Mouse (Mus musculus) testis, postnatal 14 days (tissue): ENCODE data around the gene Slc39a11.
A peak's percentile ranks its signal among the peaks of the same experiment; 100 is the strongest.
"Not testable (repeated sequence)": the region's sequence is repeated elsewhere in the genome, so short reads cannot be mapped to it uniquely, and the experiment has no call there.

Source experiments
- DNase-seq: peaks from one replicate; pipeline ENCODE4 v3.0.0; 2021; ENCODE audit warnings: low spot score

Slc39a11 gene

GRCm38 (mm10) chr11:113597632-113598031 is 52.2 kb downstream of the Slc39a11 start:
- no peak for DNase-seq

- DNase-seq: no peak
These were observed 54.7 kb downstream of the Slc39a11 start for GRCm38 (mm10) chr11:113595144-113595543.

DNA sequence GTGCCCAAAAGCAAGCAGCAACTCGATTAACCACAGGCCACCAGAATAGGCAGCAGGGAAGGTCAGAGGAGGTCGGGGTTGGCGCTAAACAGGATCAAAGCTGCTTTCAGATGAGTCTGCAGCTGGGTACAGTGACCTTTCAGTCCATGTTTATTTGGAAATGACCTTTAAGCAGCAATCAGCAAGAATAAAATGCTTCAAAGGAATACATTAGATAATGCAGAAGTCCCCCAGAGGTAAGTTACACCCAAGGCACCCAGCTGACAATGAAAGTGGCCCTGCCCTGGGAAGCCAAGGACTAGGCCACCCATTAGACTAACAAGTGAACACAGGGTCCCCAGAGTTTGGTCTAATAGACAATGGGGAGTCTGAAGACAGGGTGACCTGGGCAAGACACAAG is 60.9 kb downstream of the Slc39a11 start:
- no peak for DNase-seq

DNA sequence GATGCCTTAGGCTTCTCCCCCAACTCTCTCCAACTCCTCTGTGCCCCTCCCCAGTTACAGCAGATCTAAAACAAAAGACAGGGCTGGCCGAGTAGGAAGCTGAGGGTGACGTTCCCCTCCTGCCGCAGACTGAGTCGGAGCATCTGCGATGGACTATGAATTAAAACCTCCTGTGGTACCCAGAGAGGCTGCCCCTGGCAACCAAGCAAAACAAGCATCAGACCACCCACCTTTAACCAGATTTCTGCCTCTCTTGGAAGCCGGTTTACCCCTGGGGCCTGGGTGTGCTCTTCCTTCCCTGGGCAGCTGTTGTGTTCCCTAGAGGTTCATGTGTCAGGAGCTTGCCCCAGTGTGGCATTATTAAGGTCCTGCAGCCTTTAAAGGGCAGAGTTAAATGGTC is 63.5 kb downstream of the Slc39a11 start:
- no peak for DNase-seq

DNA sequence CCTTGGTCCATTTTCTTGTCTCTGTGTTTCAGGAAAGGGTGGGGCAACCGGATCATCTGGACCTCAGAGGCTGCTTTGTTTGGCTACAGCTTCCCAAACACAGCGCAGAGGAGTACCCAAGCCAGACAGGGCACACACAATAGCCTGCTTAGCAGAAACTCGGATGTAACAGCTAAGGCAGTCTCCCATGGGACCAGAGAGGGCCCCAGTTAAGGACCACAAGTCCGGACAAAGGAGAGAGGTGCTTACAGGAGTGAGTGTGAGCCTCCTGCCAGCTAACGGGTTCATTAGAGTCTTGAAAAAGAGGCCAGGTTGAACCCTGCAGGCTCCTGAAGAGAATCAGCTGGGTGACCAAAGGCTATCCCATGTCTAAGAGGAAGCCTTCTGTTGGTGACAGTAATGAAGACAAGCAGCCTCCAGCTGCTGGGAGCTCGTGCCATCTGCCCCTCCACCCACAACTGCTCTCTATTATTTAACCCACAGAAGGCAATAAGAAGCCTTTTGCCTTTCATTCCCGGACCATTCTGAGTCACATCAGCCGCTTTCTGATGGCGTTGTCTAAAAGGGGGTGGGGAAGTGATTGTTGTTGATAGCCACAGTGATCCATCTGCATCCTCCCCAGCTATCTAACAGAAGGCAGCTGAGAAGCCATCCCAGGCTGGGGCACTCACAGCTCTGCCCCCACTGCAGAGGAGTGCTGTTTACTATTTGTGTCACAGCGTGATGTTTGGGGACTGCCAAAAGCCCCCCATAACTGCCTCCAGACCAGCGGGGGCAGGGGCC is 65.8 kb downstream of the Slc39a11 start:
- DNase-seq: no peak

DNA sequence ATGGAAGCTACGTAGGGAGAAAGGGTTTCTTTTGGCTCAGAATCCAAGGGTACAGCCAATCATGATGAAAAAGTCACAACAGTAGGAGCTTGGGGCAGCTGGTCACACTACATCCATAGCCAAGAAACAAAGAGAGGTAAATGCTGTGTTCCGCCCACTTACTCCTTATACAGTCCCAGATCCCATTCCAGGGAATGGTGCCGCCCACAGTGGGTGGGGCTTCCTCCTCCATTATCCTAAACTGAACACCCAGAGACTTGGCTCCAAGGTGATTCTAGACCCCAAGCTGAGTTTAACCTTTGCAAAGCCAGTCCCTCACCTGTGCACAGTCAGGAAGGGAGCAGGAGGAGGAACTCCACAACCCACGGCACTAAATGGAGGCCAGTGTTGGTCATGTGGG is 72.7 kb downstream of the Slc39a11 start:
- DNase-seq: no peak

- no peak for DNase-seq
These were observed 77.2 kb downstream of the Slc39a11 start for GRCm38 (mm10) chr11:113572641-113573040.

DNA sequence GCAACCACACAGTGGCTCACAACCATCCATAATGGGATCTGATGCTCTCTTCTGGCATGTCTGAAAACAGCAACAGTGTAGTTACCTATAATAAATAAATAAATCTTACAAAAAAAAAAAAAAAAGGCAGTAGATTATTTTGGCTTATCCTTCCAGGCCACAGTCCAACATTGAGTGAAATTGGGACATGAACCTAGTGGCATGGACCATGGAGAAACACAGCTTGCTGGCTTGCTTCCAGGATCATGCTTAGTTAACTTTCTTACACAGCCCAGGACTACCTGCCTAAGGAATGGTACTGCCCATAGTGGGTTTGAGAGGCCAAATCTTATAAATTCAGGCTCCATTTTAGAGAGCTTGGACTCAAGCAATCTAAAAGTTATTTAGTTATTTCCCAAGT is 78.3 kb downstream of the Slc39a11 start:
- DNase-seq: no peak

DNA sequence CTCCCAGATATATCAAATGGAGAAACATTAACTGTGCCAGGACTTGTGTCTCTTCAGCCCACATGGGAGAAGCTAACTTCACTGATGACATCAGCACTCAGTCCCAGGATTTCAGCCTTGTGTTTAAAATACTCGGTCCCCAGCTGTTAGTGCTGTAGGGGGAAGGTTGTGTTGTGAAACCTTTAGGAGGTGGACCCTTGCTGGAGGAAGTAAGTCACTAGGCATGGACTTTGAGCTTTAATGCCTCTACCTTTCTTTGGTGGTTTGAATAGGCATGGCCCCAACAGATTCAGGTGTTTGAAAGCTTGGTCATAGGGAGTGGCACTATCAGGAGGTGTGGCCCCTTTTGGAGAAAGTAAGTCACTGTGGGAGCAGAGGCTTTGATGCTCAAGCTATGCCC is 80.9 kb downstream of the Slc39a11 start:
- DNase-seq: no peak

- not testable (repeated sequence) for DNase-seq
These were observed 82.0 kb downstream of the Slc39a11 start for GRCm38 (mm10) chr11:113567926-113568325.

DNA sequence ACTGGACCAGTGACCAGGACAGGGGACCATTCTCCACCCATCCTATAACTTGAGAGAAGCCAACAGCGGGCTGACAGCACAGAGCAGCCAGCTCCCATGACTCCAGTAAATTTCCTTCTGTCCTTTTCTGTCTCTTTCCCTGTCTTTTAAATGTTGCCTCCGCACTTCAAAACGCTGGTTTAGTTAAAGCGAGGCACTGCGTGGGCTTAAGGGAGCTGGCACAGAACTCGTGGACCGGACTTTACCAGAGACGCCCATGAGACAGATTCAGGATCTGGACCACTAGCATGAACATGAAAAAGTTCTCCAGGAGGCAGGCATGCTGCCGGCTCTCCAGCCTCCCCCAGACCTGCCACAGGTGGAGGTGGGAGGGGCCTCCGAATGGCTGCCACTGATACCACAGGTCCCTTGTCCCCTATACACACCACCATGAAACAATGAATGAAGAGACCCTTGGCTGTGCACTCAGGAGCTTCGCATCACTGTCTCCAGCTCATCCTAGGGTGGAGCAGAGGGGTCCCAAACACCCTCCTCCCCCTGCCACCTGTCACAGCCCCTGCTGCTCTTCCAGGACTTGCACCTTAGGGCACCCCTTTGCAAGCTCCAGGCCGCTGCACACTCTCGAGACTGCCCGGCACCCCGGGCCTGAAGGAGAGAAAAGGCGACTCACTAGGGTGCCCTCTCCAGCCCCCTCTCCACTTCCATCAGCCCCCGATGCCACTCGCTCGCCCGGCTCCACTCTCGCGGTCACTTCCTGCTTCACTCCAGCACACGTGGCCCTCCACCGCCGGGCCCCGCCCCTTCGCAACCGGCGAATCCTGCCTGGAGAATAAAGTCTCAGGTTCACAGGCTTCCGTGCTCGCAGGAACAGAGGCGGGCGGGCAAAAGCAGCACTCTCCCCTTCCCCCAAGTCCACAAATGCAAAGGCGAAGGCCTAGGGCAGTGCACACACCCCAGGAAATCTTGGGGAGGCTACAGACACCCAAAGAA is 84.6 kb downstream of the Slc39a11 start:
- DNase-seq: peak; percentile 84

DNA sequence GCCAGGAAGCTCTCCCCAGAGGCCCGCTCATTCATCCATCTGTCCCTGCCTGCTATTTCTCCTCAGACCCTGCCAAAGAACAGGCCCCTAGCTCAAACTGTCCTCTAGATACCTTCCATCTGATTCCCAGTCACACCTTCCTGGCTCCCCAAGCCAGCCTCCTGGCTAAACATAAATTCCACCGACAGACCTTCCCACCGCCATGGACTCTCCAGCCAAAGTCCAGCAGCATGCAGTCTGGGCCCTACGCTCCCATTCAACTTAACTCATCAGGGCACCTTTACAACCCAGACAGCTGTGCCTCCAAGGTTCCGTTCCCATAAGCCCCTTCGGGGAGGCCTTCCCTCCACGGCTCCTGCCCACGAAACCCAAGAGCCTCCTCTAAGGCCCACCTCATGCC is 87.6 kb downstream of the Slc39a11 start:
- DNase-seq: no peak

GRCm38 (mm10) chr11:113560150-113560549 is 89.7 kb downstream of the Slc39a11 start:
- no peak for DNase-seq

DNA sequence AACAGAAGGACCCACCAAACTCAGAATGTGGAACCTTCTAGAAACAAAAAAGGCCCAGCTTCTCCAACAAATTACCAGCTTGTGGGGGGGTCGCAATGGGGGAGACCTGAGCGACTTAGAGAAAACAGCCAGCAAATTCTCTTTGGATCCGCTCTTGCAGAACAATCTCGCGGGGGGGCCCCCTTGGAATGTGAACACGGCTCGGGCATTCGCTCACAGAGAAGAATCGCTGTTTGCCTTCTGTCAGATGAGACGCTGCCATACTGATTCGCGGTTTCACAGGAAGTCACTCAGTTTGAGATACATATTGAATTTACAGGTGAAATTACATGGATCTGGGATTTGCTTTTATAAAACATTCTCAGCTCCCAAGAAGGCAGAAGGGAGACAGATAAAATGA is 91.4 kb downstream of the Slc39a11 start:
- no peak for DNase-seq

DNA sequence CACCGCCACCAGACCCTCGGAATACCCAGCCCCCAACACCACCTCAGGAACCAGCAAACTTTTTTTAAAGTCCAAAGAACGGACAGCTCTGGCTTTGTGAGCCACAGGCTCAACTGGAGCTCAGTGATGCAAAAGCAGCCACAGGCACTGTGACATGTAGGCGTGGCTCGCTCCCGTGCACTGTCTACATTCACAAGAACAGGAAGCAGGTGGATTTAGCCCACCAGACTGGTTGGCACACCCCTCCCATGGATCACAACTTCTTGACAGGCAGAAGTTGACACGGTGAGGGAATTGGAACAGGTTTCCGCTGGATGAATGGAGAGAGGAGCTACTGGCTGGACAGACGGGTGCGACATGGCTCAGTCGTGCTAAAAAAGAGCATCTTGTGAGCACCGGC is 93.7 kb downstream of the Slc39a11 start:
- DNase-seq: no peak

DNA sequence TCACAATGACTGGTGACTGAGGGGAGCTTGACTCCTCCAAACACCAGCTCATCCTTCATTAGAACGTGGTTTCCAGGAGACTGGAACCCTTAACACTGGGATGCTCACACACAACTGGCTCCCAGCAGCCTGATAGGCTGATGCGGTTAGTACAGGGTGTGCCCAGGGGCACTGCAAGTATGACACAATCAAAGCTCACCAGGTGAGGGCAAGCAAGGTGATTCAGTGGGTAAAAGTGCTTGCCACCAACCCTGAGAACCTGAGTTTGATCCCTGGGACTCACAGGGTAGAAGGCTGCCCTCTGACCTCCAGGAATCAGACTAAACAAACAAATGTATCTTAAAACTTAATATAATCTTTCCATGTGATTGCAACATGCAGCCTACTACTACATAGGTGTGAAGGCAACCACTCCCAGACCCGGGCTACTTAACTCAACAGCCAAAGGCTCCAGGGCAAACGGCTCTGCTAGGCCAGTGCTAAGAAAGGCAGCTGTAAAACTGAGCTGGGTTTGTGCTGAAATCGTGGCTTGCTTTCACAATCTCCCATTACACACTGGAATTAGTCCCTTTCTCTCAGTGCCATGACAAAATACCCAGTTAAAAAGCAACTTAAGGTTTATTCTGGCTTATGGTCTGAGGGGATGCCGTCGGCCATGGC is 95.0 kb downstream of the Slc39a11 start:
- DNase-seq: no peak

DNA sequence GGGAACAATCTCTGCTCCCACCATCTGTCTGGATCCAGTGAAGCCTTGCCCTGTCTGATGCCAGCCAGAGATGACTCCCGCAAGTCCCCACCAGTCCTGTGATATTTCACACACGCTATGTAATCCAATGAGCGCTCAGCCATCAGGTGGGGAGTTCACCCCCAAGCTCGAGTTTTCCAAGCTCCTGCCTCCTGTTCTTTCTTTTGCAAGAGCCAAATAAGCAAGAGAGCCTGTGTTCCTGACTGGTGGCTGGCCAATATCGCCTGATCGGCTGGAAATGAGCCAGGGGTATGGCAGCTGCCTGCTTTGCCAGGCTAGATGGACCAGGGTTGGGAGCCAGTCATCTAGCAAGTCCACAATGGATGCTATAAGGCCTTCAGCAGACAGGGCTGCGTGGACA is 95.7 kb downstream of the Slc39a11 start:
- no peak for DNase-seq

GRCm38 (mm10) chr11:113553605-113554004 is 96.3 kb downstream of the Slc39a11 start:
- no peak for DNase-seq

- no peak for DNase-seq
These were observed 97.3 kb downstream of the Slc39a11 start for GRCm38 (mm10) chr11:113552539-113552938.

GRCm38 (mm10) chr11:113546217-113546877 is 103.5 kb downstream of the Slc39a11 start:
- no peak for DNase-seq

DNA sequence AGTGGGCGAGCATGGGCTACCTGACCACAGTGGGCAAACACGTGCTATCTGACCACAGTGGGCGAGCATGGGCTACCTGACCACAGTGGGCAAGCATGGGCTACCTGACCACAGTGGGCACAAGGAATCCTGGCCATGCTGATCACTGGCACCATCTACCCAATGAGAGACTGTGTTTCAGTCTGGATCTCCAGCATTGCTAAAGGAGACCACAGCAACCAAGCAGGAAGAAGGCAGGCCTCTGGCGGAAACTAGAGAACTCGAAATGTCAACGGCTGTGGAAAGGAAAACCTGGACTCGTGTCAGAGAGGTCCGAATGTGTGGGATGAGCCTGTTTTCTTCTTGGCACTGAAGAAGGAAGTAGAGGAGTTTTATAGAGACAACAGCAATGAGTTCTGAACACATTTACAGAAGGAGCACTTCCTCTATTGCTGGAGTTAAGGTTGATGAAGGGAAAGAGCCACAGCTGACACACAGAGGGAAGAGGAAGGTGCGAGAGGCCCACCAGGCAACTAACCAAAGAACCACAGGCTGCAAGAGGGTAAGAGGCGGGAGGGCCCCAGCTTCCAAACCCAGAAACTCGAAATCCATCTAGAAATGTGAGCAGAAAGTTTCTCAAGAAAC is 105.8 kb downstream of the Slc39a11 start:
- DNase-seq: no peak
